Mouse (Mus musculus) kidney, adult 9 months (tissue): Measurements from ENCODE around the gene Itpka.
"Not testable (repeated sequence)": the region's sequence is repeated elsewhere in the genome, so short reads cannot be mapped to it uniquely, and the experiment has no call there.

Source experiments
- DNase-seq: peaks from one replicate; pipeline ENCODE4 v3.0.0; 2022

The Itpka gene

GRCm38 (mm10) chr2:119741581-119742411, at the start of gene Itpka:
Gene Itpka (plus strand): TSS chr2:119742337.
- DNase-seq: peak; percentile 34

- no peak for DNase-seq
Observed at GRCm38 (mm10) chr2:119694826-119695225, 47.3 kb upstream of the Itpka start.

- DNase-seq: peak; percentile 45
Observed at GRCm38 (mm10) chr2:119696111-119696510, 46.0 kb upstream of the Itpka start.

- no peak for DNase-seq
Observed at GRCm38 (mm10) chr2:119698472-119698871, 43.7 kb upstream of the Itpka start.

GRCm38 (mm10) chr2:119699962-119700361, 42.2 kb upstream of the Itpka start:
- no peak for DNase-seq

GRCm38 (mm10) chr2:119703171-119703570, 39.0 kb upstream of the Itpka start:
- no peak for DNase-seq

- DNase-seq: no peak
Observed at GRCm38 (mm10) chr2:119707676-119708075, 34.5 kb upstream of the Itpka start.

- no peak for DNase-seq
Observed at GRCm38 (mm10) chr2:119710011-119710410, 32.1 kb upstream of the Itpka start.

- not testable (repeated sequence) for DNase-seq
Observed at GRCm38 (mm10) chr2:119715868-119716267, 26.3 kb upstream of the Itpka start.

GRCm38 (mm10) chr2:119721070-119721469, 21.1 kb upstream of the Itpka start:
- no peak for DNase-seq

- no peak for DNase-seq
Observed at GRCm38 (mm10) chr2:119727762-119728416, 14.2 kb upstream of the Itpka start.

GRCm38 (mm10) chr2:119730735-119731134, 11.4 kb upstream of the Itpka start:
- no peak for DNase-seq

GRCm38 (mm10) chr2:119737124-119737523, 5.0 kb upstream of the Itpka start:
- DNase-seq: no peak

- DNase-seq: no peak
Observed at GRCm38 (mm10) chr2:119740567-119740966, 1.6 kb upstream of the Itpka start.

GRCm38 (mm10) chr2:119742461-119743175, 481 bp downstream of the Itpka start:
- no peak for DNase-seq

- no peak for DNase-seq
Observed at GRCm38 (mm10) chr2:119743176-119743807, 1.2 kb downstream of the Itpka start.

GRCm38 (mm10) chr2:119743808-119744162, 1.6 kb downstream of the Itpka start:
- DNase-seq: no peak

GRCm38 (mm10) chr2:119744163-119745111, 2.3 kb downstream of the Itpka start:
- peak; percentile 32 for DNase-seq

GRCm38 (mm10) chr2:119745281-119745680, 3.1 kb downstream of the Itpka start:
- DNase-seq: peak; percentile 36

- DNase-seq: no peak
Observed at GRCm38 (mm10) chr2:119747554-119747953, 5.4 kb downstream of the Itpka start.

- no peak for DNase-seq
Observed at GRCm38 (mm10) chr2:119749260-119749659, 7.1 kb downstream of the Itpka start.

- DNase-seq: no peak
Observed at GRCm38 (mm10) chr2:119757601-119758100, 15.5 kb downstream of the Itpka start.
